Mouse (Mus musculus) megakaryocyte progenitor cell, adult 5-6 weeks (primary cell): ENCODE data around the gene Cd4. TPM values are rescaled to one million over a fixed set of nuclear protein-coding genes. Genes with fewer than 3 reads are reported as not detected.

ENCODE experiments used
- ATAC-seq: replicated peaks from 2 replicates; pipeline ENCODE4 v1.8.0; 2016; ENCODE audit warnings: mild to moderate bottlenecking, moderate TSS enrichment, inconsistent platforms; ENCODE audit not compliant: poor library complexity
- total RNA-seq, 2 experiments: library from RNA; stranded (forward) in 1 of 2; stranded (reverse) in 1 of 2; fragments of 157-497, 149-512 nt in 1 of 2; fragments of 200-1000 nt in 1 of 2; gene quantifications; 2 replicates each; pipeline versions ENCODE4 v1.2.3 to v1.2.4; 2015 to 2017

Gene Cd4
- total RNA-seq, 2 experiments from 2014 or later = 0.08 to 0.42 TPM

DNA sequence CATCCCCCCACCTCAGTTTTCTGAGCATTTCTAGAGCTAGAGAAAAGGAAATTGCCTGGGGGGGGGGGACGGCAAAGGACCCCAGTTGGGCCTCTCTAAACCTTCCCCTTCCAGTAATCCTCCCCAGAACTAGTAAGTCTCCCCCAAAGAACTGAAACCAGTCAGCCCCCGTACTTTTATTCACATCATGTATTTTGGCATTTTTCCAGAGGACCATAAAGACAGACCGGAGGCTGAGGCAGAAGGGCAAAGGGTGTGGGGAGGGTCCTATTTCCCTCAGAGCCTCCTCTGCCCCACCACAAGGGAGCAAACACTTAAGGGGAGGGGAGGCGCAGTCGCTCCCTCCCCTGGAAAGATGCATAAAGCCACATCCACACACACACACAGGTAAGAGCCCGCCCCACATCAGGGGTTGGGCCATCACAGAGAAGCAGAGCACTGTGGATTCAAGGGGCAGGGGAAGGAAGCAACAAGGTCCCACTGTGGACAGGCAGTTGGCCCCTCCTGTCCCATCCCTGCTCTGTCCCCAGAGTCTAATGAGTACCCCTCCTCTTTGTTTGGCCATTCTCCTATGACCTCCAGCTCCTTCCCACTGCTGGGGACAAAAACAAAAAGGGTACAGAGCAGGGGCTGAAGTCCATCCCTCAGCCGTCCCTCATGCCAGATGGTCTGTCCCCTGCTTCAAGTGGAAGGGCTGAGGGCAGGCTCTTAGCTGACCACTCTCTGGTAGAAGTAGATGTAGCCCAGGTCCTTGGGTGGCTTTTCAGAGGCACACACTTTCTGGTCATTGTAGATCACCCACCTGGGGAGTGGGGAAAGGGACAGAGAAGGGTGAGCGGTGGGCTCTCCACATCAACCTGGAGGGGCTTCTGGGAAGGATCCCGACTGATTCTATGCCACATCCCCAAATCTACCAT is 72.9 kb downstream of the Cd4 start:
- ATAC-seq = no peak

Other genes with a start within 250 kb of the Cd4 start
- gene Lpcat3, start 225.2 kb downstream of the Cd4 start, total RNA-seq (2015) = 38.4 and 40.7 TPM in 2 replicates
- 27.8 and 28.8 TPM in 2 replicates for gene Lpcat3, start 225.2 kb downstream of the Cd4 start, total RNA-seq (2017)
- 204 and 205 TPM in 2 replicates for gene Emg1, start 176.0 kb downstream of the Cd4 start, total RNA-seq (2015)
- gene Emg1, start 176.0 kb downstream of the Cd4 start, total RNA-seq (2017) = 304 and 317 TPM in 2 replicates
- gene Phb2, start 175.9 kb downstream of the Cd4 start, total RNA-seq (2015) = 229 and 271 TPM in 2 replicates
- gene Phb2, start 175.9 kb downstream of the Cd4 start, total RNA-seq (2017) = 335 and 374 TPM in 2 replicates
- 115 and 121 TPM in 2 replicates for gene Ptpn6, start 149.5 kb downstream of the Cd4 start, total RNA-seq (2015)
- gene Ptpn6, start 149.5 kb downstream of the Cd4 start, total RNA-seq (2017) = 398 and 466 TPM in 2 replicates
- 171 and 179 TPM in 2 replicates for gene Grcc10, start 146.8 kb downstream of the Cd4 start, total RNA-seq (2015)
- gene Grcc10, start 146.8 kb downstream of the Cd4 start, total RNA-seq (2017) = 99.5 and 133 TPM in 2 replicates
- gene Gm45234, start 132.2 kb downstream of the Cd4 start, total RNA-seq (2015) = not detected in 2 replicates
- gene Gm45234, start 132.2 kb downstream of the Cd4 start, total RNA-seq (2017) = not detected in 2 replicates
- gene Atn1, start 131.7 kb downstream of the Cd4 start, total RNA-seq (2015) = 25.2 and 25.7 TPM in 2 replicates
- 1.2 and 2.9 TPM in 2 replicates for gene Atn1, start 131.7 kb downstream of the Cd4 start, total RNA-seq (2017)
- not detected in 2 replicates for gene Eno2, start 118.5 kb downstream of the Cd4 start, total RNA-seq (2015)
- gene Eno2, start 118.5 kb downstream of the Cd4 start, total RNA-seq (2017) = not detected in 2 replicates
- gene Lrrc23, start 108.5 kb downstream of the Cd4 start, total RNA-seq (2015) = not detected in 2 replicates
- 0.17 TPM in 1 of 2 replicates, not detected in the other for gene Lrrc23, start 108.5 kb downstream of the Cd4 start, total RNA-seq (2017)
- gene Spsb2, start 79.6 kb downstream of the Cd4 start, total RNA-seq (2015) = 1.6 and 2.2 TPM in 2 replicates
- gene Spsb2, start 79.6 kb downstream of the Cd4 start, total RNA-seq (2017) = 6.0 and 9.0 TPM in 2 replicates
- gene Tpi1, start 73.9 kb downstream of the Cd4 start, total RNA-seq (2015) = 279 and 298 TPM in 2 replicates
- 240 and 287 TPM in 2 replicates for gene Tpi1, start 73.9 kb downstream of the Cd4 start, total RNA-seq (2017)
- 42.0 and 46.7 TPM in 2 replicates for gene Usp5, start 58.7 kb downstream of the Cd4 start, total RNA-seq (2015)
- gene Usp5, start 58.7 kb downstream of the Cd4 start, total RNA-seq (2017) = 86.1 and 87.7 TPM in 2 replicates
- 130 and 145 TPM in 2 replicates for gene Cdca3, start 58.7 kb downstream of the Cd4 start, total RNA-seq (2015)
- gene Cdca3, start 58.7 kb downstream of the Cd4 start, total RNA-seq (2017) = 149 and 159 TPM in 2 replicates
- not detected in 2 replicates for gene Gnb3, start 47.9 kb downstream of the Cd4 start, total RNA-seq (2015)
- gene Gnb3, start 47.9 kb downstream of the Cd4 start, total RNA-seq (2017) = not detected in 2 replicates
- gene P3h3, start 30.5 kb downstream of the Cd4 start, total RNA-seq (2015) = 1.3 and 3.5 TPM in 2 replicates
- gene P3h3, start 30.5 kb downstream of the Cd4 start, total RNA-seq (2017) = 1.00 and 2.5 TPM in 2 replicates
- gene Gpr162, start 24.2 kb downstream of the Cd4 start, total RNA-seq (2015) = not detected in 2 replicates
- gene Gpr162, start 24.2 kb downstream of the Cd4 start, total RNA-seq (2017) = not detected in 2 replicates
- gene Lag3, start 23.5 kb upstream of the Cd4 start, total RNA-seq (2015) = 0.81 and 1.3 TPM in 2 replicates
- 0.08 and 1.0 TPM in 2 replicates for gene Lag3, start 23.5 kb upstream of the Cd4 start, total RNA-seq (2017)
- 15.9 and 18.8 TPM in 2 replicates for gene Ptms, start 31.9 kb upstream of the Cd4 start, total RNA-seq (2015)
- 14.0 and 26.1 TPM in 2 replicates for gene Ptms, start 31.9 kb upstream of the Cd4 start, total RNA-seq (2017)
- 71.3 and 82.7 TPM in 2 replicates for gene Mlf2, start 43.2 kb upstream of the Cd4 start, total RNA-seq (2015)
- gene Mlf2, start 43.2 kb upstream of the Cd4 start, total RNA-seq (2017) = 57.0 and 58.8 TPM in 2 replicates
- 86.3 and 90.2 TPM in 2 replicates for gene Cops7a, start 77.3 kb upstream of the Cd4 start, total RNA-seq (2015)
- 56.1 and 61.8 TPM in 2 replicates for gene Cops7a, start 77.3 kb upstream of the Cd4 start, total RNA-seq (2017)
- gene Pianp, start 108.5 kb upstream of the Cd4 start, total RNA-seq (2015) = 0.15 TPM in 1 of 2 replicates, not detected in the other
- gene Pianp, start 108.5 kb upstream of the Cd4 start, total RNA-seq (2017) = not detected in 2 replicates
- 67.9 and 69.9 TPM in 2 replicates for gene Zfp384, start 120.9 kb upstream of the Cd4 start, total RNA-seq (2015)
- gene Zfp384, start 120.9 kb upstream of the Cd4 start, total RNA-seq (2017) = 26.2 and 29.3 TPM in 2 replicates
- gene Ing4, start 151.5 kb upstream of the Cd4 start, total RNA-seq (2015) = 22.8 and 25.2 TPM in 2 replicates
- gene Ing4, start 151.5 kb upstream of the Cd4 start, total RNA-seq (2017) = 44.4 and 49.8 TPM in 2 replicates
- 8.1 and 9.5 TPM in 2 replicates for gene Acrbp, start 161.5 kb upstream of the Cd4 start, total RNA-seq (2015)
- gene Acrbp, start 161.5 kb upstream of the Cd4 start, total RNA-seq (2017) = 3.6 and 5.8 TPM in 2 replicates
- 6.7 and 10.6 TPM in 2 replicates for gene Lpar5, start 179.7 kb upstream of the Cd4 start, total RNA-seq (2015)
- 3.5 and 6.7 TPM in 2 replicates for gene Lpar5, start 179.7 kb upstream of the Cd4 start, total RNA-seq (2017)
- gene Chd4, start 207.8 kb upstream of the Cd4 start, total RNA-seq (2015) = 85.7 and 91.6 TPM in 2 replicates
- 299 and 375 TPM in 2 replicates for gene Chd4, start 207.8 kb upstream of the Cd4 start, total RNA-seq (2017)
- gene Nop2, start 243.7 kb upstream of the Cd4 start, total RNA-seq (2015) = 42.8 and 43.7 TPM in 2 replicates
- gene Nop2, start 243.7 kb upstream of the Cd4 start, total RNA-seq (2017) = 82.3 and 83.8 TPM in 2 replicates